Mouse (Mus musculus) layer of hippocampus, postnatal 36 days (tissue): Measurements from ENCODE around the gene Mex3d. TPM values are rescaled to one million over a fixed set of nuclear protein-coding genes. Genes with fewer than 3 reads are reported as not detected.
A peak's percentile ranks its signal among the peaks of the same experiment; 100 is the strongest.

ENCODE experiments used
- DNase-seq, 2 experiments: peaks; one replicate each; pipeline ENCODE4 v3.0.0; 2022
- total RNA-seq, 2 experiments: library from RNA; stranded (reverse); gene quantifications; 2 replicates each; pipeline ENCODE4 v1.2.3; 2021

Gene Mex3d
- total RNA-seq, 2 experiments from 2014 or later: 18.2 to 18.4 TPM

DNA sequence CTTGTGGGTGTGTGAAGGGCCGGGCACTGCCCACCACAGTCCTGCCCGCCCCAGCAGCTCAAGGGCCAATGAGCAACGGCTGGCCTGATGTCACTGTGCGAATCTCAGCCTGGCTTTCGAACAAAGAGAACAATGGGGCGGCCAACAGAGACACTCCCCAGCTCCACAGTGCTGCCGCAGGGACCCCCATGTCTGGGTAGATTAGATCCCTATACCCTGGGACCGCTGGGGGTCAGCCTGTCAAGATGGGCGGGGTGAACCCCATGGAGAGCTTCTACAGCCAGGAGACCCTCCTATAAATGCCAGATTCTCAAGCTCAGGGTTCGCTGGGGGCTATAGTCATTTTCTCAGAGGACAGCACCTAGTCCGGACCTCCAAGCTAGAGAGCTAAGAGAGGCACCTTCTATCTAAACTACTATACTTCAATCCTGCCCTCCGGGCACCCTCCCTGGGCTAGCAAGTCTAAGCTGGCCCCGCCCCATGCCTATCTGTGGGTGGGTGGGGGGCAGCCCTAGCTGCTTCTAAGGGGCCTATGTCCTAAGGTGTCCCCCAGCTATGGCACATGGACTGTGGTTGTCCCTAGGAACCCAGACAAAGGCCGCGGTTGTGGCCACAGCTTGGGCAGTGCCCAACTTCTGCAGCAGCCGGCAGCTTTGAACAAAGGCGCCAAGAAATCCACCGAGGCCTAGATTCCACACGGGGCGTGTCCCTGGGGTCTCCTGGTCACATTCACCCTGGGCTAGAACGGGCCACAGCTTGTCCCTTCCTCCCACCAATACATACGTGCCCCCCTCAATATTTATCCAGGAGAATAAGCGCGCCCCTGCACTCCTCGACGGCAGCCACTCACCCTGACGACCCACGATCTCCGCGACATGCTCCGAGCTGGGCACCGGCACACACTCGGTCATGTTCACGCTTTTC, 1.4 kb downstream of the Mex3d start:
- no peak for DNase-seq

DNA sequence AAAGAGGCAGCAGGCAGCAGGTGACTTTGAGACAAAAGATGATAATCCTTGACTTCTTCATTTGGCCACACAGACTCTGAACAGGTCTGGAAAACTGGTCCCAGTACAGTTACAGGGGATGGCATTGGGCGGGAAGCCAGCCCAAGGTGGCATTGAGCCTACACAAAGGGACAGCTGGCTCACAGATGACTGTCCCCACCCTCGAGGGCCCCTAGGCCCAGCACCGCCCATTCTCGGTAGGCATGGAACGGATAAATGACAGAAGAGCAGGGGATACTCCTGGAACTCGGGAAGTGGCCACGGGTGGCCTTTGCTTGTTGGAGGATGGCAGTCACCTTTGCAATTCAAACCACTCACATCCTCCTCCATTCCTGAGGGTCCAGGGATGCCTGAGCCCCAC, 2.1 kb downstream of the Mex3d start:
- no peak for DNase-seq

DNA sequence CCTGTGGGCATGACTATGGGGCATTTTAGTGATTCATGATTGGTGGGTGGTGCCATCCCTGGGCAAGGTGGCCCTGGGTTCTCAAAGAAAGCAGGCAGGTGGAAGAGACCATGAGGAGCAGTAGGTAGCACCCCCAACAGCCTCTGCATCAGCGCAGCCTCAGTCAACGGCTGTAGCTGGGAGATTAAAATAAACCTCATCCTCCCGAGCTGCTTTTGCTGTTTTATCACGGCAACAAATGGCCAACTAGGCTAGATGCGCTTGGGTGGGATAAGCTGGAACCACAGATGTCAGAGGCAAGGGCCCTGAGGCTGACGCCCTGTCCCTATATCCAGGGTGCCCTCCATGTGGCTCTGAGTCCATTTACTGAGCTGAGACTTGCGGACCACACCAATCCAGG, 2.8 kb downstream of the Mex3d start:
- DNase-seq: no peak

DNA sequence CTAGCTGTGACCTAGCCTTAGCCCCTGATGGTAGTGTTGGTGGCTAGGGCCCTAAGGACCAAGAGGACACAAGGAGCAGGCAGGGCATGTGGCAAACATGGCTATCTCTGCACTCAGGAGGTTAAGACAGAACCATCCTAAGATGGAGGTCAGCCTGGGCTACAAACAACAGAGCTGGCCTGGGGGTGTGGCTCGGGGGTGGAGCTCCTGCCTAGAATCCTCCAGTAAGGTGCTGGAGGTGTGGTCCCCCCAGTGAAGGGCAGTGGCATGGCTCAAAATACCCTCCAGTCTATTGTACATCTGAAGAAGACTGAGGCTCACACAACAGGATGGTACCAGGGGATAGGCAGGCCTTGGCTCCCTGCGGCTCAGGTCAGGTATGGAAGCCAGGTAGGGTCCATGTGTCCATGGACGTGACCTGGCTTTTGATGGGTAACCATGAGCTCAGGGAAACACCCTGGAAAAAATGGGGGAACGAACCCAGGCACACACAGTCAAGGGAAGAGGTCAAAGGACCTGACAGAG, 3.3 kb downstream of the Mex3d start:
- DNase-seq: no peak

DNA sequence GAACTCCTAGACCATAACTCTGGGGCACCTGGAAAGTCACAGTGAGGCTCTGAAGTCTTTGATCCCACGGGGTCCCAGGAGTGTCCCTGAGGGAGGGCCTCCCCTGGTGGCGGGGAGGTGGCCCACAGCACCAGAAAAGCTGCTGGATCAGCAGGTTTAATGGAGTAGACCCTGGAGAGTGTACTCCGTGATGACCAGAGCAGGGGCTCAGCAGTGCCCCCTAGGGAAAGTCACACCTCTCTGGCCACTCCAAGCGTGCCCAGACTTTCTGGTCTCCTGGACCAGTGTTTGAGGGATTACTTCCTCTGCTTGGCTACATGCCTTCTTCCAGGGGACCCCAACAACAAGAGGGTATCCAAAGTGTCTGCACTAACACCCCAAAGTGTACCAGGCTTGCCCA, 4.0 kb downstream of the Mex3d start:
- DNase-seq: no peak

DNA sequence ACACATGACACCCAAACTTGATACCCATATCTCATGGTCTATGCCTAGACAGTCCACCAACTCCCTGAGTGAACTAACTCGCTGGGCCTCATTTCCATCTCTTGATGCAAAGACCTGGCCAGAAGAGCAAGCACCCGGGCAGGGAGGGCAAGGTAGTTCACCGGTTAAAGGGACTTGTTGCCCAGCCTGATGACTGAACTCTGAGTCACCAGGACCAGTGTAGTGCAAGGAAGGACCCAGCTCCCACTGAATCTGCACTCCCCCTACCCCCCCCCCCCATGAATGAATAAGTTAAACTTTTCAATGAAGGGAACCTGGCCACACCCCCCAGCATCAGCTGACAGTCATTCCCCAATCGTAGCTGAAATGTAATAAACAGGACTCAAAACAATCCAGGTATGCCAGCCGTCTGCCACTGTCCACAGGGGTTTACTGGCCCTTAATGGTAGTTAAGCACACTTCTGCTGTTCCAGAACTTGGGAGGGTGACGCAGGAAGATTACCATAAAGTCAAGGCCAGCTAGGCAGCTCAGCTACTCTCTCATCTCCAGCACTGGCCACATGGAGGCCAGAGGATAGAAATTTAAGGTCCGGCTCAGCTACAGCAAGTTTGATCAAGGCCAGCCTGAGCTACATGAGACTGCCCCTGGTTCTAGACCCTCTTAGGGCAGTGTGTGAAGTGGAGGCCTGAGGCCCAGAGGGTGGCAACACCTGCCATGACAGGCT, 4.7 kb downstream of the Mex3d start:
- DNase-seq: no peak

DNA sequence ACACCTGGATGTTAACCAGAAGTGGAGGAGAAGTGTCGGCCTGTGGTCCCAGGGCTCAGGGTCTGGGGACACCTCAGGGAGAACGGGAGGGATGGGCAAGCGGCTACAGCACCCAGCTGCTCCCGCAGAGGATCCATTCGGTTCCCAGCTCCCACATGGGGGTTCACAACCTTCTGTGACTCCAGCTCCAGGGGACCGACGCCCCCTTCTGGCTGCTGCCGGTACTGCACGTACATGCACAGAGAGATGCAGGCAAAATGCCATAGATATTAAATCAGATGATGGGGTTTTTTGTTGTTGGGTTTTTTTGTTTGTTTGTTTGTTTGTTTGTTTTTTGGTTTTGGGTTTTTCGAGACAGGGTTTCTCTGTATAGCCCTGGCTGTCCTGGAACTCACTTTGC, 9.7 kb downstream of the Mex3d start:
- no peak for DNase-seq

DNA sequence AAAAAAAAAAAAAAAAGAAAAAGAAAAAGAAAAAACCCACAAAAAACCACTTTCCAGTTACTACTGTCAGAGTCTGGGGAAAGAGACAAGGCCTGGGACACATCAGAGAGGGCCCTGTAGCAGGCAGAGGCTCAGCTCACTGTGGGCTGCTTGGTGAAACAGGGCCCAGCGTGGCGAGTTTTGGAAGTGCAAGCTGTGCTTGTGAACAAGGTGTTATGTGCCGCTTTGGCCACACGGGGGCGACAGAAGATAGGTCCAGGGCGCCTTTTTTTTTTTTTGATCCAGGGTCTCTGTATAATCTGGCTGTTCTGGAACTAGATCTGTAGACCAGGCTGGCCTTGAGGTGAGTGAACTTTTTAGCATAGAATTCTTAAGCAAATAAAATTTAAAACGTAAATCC, 11.3 kb downstream of the Mex3d start:
- peak; percentile 87 for DNase-seq

DNA sequence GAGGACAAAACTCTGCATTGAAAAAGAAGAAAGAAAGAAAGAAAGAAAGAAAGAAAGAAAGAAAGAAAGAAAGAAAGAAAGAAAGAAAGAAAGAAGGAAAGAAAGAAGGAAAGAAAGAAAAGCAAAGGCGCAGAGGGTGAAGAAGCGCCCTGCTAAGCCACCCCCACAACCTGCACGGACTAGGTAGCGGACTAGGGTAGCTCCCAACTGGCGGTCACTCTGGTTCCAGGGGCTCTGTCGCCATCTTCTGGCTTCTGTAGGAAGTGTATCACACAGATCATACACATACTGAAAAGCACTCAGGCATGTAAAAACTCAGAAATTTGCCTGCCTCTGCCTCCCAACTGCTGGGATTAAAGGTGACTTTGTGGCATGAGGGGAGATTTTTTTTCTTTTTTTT, 13.4 kb downstream of the Mex3d start:
- DNase-seq: peak; percentile 64 to 71

DNA sequence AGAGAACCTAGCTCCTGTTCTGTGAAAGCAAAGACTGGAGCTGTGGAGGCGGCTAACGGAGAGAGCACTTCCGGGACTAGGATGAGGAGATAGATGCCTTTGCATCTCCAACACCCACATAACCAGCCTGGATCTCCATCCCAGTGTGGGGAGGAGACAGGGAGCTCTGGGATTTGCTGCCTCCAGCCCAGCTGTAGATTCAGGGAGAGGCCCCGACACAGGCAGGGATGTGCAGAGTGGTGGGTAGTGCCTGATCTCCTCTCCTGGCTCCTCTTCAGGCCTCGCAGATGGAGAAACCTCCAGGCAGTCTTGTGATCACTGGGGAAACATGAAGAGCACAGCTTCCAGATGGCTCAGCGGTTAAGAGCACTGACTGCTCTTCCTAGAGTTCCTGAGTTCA, 14.8 kb downstream of the Mex3d start:
- DNase-seq: no peak

DNA sequence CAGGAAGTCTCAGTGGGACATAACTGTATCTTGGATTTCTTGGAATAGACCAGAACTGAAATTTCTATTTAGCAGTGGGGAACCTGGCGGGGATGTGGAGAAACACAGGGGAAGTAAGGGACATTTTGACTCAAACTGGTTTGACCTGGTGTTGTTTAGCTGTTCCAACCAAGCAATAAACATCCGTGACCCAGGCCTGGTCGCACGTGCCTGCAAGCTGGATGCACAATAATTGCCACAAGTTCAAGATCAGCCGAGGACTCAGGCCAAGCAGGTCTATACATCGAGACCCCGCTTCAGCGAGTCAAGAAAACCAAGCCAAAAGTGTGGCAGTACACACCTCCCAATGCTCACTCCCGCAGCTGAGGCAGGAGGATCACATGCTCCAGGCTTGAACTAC, 15.5 kb downstream of the Mex3d start:
- no peak for DNase-seq

DNA sequence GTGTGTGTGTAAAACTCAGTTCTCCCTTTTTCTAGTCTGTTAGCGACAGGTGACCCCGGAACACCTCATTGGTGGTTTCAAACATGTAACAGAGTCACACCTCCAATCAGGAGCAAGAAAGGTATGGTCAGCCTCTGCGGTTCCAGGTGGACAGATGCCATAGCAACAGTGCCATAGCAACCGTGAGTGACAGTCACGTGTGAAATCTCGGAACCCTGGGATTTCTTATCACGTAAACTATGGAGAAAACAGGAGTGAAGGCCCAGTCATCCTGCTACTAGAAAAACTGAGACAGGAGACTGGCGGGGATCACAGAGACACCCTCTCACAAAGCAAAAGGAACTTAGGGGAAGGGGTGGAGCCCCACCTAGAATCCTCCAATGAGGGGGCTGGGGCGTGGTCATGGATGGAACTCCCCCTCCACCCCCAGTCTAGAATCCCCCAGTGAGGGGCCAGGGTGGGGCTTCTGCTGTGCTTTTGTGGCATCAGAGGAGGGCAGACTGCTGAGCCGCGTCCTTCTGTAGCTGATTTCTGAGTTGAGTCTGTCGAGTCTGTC, 16.0 kb downstream of the Mex3d start:
- no peak for DNase-seq

DNA sequence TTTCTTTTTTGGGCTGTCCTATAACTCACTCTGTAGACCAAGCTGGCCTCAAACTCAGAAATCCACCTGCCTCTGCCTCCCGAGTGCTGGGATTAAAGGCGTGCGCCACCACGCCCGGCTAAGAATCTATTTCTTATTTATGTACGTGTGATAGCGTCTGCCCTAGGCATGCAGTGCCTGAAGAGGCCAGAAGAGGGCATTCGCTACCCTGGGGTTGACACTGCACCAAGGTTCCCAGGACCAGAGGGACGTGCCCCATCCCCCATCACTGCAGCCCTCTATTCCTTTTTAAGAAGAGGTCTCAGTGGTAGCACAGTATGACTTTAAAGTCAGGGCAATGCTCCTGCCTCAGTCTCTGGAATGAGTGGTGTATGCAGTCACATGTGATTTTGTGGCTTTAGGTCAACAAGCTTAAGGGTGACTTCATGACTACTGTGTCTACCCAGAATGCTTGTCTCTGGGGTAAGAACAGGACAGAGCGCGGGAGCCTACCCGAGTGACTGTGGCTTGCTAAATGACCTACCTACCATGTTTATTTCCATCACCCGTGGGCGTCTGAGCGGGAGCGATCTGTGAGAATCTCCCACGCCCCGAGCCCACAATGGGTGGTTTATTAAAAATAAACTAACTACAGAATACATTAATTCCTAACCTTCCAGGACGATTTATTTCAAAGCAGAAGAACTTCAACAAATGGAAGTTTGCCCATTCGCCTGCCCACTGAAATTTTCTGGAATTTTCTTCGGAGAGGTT, 17.3 kb downstream of the Mex3d start:
- DNase-seq: no peak

DNA sequence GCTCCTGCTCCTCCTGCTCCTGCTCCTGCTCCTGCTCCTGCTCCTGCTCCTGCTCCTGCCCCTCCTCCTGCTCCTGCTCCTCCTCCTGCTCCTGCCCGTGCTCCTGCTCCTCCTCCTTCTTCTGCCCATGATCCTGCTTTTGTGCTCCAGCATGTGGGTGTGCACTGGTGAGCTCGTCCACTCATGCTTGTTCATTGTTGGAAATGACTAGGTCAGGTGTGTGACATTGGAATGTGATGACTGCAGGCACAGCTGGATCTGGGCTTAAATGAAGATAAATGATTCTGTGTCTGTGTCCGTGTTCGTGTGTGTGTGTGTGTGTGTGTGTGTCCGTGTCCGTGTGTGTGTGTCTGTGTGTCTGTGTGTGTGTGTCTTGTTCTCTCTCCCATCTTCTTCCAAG, 19.1 kb downstream of the Mex3d start:
- DNase-seq: no peak

DNA sequence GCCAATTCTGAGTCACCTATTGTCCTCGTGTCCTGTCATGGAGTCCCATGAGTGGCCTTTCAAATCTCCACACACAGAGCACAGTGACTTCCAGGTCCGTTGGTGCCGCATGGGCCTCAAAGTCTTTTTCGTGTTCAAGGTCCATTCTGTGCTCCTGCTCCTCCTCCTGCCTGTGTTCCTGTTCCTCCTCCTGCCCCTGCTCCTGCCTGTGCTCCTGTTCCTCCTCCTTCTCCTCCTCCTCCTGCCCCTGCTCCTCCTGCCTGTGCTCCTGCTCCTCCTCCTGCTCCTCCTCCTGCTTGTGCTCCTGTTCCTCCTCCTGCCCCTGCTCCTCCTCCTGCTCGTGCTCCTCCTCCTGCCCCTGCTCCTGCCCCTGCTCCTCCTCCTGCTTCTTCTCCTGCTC, 19.5 kb downstream of the Mex3d start:
- DNase-seq: no peak

DNA sequence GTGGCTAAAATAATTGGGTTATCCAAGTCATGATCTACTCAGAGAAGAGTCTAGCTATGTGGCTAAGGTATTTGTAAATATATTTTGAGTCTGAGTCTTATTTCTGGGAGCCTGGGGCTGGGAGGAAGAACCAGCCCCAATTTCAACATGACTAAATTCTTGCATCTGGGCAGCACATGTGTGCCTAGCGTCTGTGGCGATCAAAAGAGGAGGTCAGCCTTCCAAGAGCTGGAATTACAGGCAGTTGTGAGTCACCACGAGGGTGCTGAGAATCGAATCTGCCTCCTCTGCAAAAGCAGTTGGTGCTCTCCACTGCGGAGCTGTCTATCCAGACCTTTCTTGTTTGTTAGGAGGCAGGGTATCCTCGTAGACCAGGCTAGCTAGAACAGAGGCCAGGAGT, 21.7 kb downstream of the Mex3d start:
- DNase-seq: no peak

DNA sequence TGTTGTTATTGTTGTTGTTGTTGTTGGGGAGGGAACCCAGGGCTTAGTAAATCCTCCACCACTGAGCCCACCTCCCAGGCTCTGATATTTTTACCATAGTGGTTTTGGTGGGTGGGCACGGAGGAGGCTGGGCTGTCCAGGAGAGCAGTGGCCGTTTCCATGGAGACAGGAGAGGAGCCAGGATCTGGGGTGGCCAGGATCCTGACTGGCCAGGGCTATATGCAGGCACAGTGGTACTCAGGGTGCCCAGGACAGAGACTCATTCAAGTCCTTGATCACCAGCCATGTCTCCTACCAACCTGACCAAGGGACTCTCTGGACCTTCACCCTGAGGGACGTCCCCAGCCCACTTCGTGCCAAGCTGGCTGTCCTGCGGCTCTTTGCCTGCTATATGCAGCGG, 23.7 kb downstream of the Mex3d start:
- no peak for DNase-seq

DNA sequence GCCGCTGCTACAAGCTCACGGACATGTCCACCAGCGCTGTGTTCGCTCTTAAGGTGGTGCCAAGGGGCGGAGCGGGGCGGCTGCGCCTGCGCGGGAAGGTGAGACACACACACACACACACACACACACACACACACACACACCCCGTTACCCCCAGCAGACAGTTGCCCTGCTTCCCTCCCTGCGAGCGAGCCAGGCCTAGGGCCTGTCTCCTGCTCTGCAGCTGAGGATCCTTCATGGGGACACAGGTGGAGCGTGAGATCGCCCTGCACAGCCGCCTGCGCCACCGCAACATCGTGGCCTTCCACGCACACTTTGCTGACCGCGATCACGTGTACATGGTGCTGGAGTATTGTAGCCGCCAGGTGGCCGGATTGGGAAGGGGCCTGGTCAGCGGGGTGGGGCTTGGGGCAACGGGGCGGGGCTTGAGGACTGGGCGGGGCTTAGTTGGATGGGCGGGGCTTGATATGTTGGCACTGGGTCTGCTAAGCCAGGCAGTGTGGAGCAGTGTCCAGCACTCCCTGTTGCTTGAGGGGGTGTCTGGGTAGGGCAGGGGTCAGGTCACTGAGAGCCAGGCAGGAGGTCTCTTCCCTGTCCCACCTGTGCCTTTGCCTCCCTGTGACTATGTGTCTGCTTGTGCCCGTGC, 29.3 kb downstream of the Mex3d start:
- DNase-seq: no peak

DNA sequence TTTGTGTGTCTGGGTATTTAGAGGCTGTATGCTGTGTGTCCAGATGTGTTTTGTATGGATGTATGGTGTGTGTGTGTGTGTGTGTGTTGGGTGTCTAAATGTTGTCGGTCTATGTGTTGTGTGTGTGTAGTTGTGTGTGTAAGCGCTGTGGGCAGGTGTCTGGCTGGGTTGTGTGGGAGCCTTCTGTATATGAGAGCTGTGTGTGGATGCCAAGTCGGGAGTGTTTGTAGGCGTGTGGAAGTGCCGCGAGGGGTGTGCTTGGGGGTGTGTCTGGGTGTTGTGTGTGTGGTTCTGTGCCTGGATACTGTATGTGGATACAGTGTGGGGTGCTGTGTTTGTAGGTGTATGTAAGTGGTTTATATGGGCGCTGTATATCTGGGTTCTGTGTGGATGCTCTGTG, 30.1 kb downstream of the Mex3d start:
- no peak for DNase-seq

DNA sequence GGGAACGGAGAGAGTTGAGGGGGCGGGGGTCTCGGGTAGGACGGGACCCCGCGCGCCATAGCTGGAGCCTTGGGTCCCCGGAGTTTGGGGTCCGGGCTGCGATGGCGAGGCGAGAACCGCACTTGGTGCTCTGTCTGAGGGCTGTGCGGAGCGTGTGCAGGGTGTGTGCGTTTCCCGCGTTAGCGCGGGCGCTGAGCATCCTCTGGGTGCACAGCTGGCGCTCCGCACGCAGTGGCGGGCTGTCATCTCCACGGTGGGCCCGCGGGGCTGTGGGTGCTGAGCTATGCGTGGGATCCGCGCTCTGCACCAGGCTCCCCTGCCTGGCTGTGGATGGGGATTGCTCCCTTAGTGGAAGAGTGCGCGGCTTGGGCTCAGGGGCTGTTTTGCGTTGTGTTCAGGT, 30.7 kb downstream of the Mex3d start:
- DNase-seq: no peak

DNA sequence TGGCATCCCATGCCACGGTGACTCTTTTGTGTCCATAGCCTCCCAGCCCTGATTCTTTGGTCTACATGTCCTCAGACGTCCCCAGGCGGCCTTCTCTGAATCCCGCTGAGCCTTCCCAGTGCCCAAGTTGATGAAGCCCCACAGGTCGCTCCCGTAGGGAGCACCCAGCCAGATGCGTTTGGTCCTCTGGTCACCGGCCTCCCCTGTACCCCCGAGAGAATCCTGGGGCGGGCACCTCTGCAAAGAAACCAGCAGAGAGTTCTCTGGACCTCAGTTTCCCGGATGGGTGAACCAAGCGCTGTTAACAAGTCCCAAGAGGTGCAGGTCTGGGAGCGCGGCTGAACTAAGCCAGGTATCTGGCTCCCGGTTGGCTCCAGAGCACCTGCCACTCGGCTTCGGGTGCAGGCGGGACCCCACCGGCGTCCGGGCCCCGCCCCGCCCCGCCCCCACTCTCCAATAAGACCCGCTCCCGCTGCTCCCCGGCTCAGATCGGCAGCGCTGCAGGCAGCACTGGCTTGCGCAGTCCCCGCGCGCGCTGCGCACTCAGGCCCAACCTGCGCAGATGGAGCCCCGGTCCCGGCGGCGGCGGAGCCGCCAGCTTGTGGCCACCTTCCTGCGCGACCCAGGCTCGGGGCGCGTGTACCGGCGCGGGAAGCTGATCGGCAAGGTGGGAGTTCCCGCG, 31.3 kb downstream of the Mex3d start, which contains the start of gene Plk5:
Plk5 (plus strand) TSS at position 459 of the 682 bp plus-strand sequence.
- DNase-seq: peak in 1 of 2 experiments; percentile 29
